7 mouse cellular contexts compared by ENCODE assay signal in genomic region chr12:8331489-8332173, GRCm38 (mm10). TPM values are rescaled to one million over a fixed set of nuclear protein-coding genes. Genes with fewer than 3 reads are reported as not detected.
DNase-seq lines count a peak whose midpoint lies in the region; ATAC-seq lines count a peak whose summit lies in the region.

No protein-coding gene starts in this region.

- peak overlapping the region; percentile 75 for H3K27ac ChIP-seq in hindbrain, embryonic 10.5 days
- H3K27ac ChIP-seq in stomach, embryonic 15.5 days, result no peak overlapping the region; the same call in 1 of the 2 replicates

- H3K4me1 ChIP-seq in megakaryocyte, embryonic 14.5 days, result peaks cover 98% of the 10 kb centered on the region
- H3K4me1 ChIP-seq in hindbrain, embryonic 10.5 days (replicated peaks), result peaks cover 38% of the 10 kb centered on the region
- peaks cover 17% of the 10 kb centered on the region for H3K4me1 ChIP-seq in stomach, embryonic 15.5 days

- no peaks in the 10 kb centered on the region for H3K9me3 ChIP-seq in megakaryocyte, embryonic 14.5 days
- no peaks in the 10 kb centered on the region for H3K9me3 ChIP-seq in hindbrain, embryonic 10.5 days
- H3K9me3 ChIP-seq in stomach, embryonic 15.5 days, result no peaks in the 10 kb centered on the region

- no peak overlapping the region for H3K9ac ChIP-seq in stomach, embryonic 15.5 days

- peak overlapping the region; percentile 11 for H3K4me3 ChIP-seq in megakaryocyte, embryonic 14.5 days (replicated peaks)
- H3K4me3 ChIP-seq in hindbrain, embryonic 10.5 days, result no peak overlapping the region
- no peak overlapping the region for H3K4me3 ChIP-seq in stomach, embryonic 15.5 days (replicated peaks)

- ATAC-seq in megakaryocyte, adult 5-6 weeks (ENCODE audit: poor library complexity, severe bottlenecking), result no peak
- ATAC-seq in stomach, embryonic 15.5 days (ENCODE audit: insufficient read depth, low FRiP score, low read depth), result peak; percentile 53

- DNase-seq in gastrocnemius, adult 8-10 months (ENCODE audit: low spot score in 2 of 2), result peak; percentile 41 to 63
- peak; percentile 30 for DNase-seq in hindbrain, embryonic 10.5 days (ENCODE audit: low spot score)
- DNase-seq in layer of hippocampus, adult 9-10 months (ENCODE audit: low spot score), result no peak
- no peak for DNase-seq in left cerebral cortex, adult 8-10 months (ENCODE audit: low spot score in 2 of 2)

- H3K36me3 ChIP-seq in megakaryocyte, embryonic 14.5 days (replicated peaks; ENCODE audit: low read length), result peaks cover 92% of the 10 kb centered on the region
- peaks cover 33% of the 10 kb centered on the region for H3K36me3 ChIP-seq in hindbrain, embryonic 10.5 days
- H3K36me3 ChIP-seq in stomach, embryonic 15.5 days, result peaks cover 15% of the 10 kb centered on the region; the same call in 1 of the 2 replicates

- H3K27me3 ChIP-seq in megakaryocyte, embryonic 14.5 days (replicated peaks), result no peaks in the 10 kb centered on the region
- no peaks in the 10 kb centered on the region for H3K27me3 ChIP-seq in hindbrain, embryonic 10.5 days (ENCODE audit: insufficient read depth, poor library complexity, severe bottlenecking)
- no peaks in the 10 kb centered on the region for H3K27me3 ChIP-seq in stomach, embryonic 15.5 days (replicated peaks)

- WGBS in hindbrain, embryonic 10.5 days, result 60% methylated on average over 14 of the region's 14 CpGs
- WGBS in stomach, embryonic 15.5 days, result 40% methylated on average over 14 of the region's 14 CpGs

- H3K4me2 ChIP-seq in stomach, embryonic 15.5 days, result no peak overlapping the region

RNA-seq across cellular contexts. Expression of gene Hs1bp3, which starts 18.4 kb away (rescaled TPM):
- 5.5 and 11.1 TPM in 2 replicates for polyA plus RNA-seq in megakaryocyte, embryonic 14.5 days (2012; ENCODE audit: insufficient read depth, low replicate concordance)
- 4.7 and 4.8 TPM in 2 replicates for total RNA-seq in megakaryocyte, adult 5-6 weeks (2015)
- 4.4 and 6.7 TPM in 2 replicates for total RNA-seq in megakaryocyte, adult 5-6 weeks (2017)
- 1 to 10 TPM; 4.3 to 8.4 (median 5.4) TPM for total RNA-seq in gastrocnemius, adult 8-10 months (2022)
- 14.2 and 16.7 TPM in 2 replicates for polyA plus RNA-seq in hindbrain, embryonic 10.5 days (2016; fragmentation: Nextera tagmentation; extraction: Ambion mirVana)
- polyA plus RNA-seq in stomach, embryonic 15.5 days (2015; fragmentation: Nextera tagmentation; extraction: Ambion mirVana), result 14.5 and 14.9 TPM in 2 replicates
- total RNA-seq in left cerebral cortex, adult 8-10 months (2022), result 10 to 100 TPM; 14.4 to 17.1 (median 15.6) TPM

RNA-seq across cellular contexts. Expression of gene Gdf7, which starts 29.9 kb away (rescaled TPM):
- not detected in 2 replicates for polyA plus RNA-seq in megakaryocyte, embryonic 14.5 days (2012; ENCODE audit: insufficient read depth, low replicate concordance)
- not detected in 2 replicates for total RNA-seq in megakaryocyte, adult 5-6 weeks (2015)
- total RNA-seq in megakaryocyte, adult 5-6 weeks (2017), result not detected in 2 replicates
- total RNA-seq in gastrocnemius, adult 8-10 months (2022), result not detected
- 0.81 and 1.9 TPM in 2 replicates for polyA plus RNA-seq in hindbrain, embryonic 10.5 days (2016; fragmentation: Nextera tagmentation; extraction: Ambion mirVana)
- not detected in 2 replicates for polyA plus RNA-seq in stomach, embryonic 15.5 days (2015; fragmentation: Nextera tagmentation; extraction: Ambion mirVana)
- under 1 TPM; 0.51 to 0.98 (median 0.82) TPM for total RNA-seq in left cerebral cortex, adult 8-10 months (2022)

Comparison
In these comparisons a context has a peak if more than half of its experiments do, and no peak if none do; other contexts are left out.
1. DNase-seq: peak in gastrocnemius, adult 8-10 months (2 of 2) and hindbrain, embryonic 10.5 days (single experiment); none in layer of hippocampus, adult 9-10 months (single experiment) and left cerebral cortex, adult 8-10 months (0 of 2).